Mouse (Mus musculus) gastrocnemius, adult 18-20 months (tissue): ENCODE measurements around the gene Eif5. TPM values are rescaled to one million over a fixed set of nuclear protein-coding genes. Genes with fewer than 3 reads are reported as not detected.
"Not testable (repeated sequence)": the region's sequence is repeated elsewhere in the genome, so short reads cannot be mapped to it uniquely, and the experiment has no call there.

Source experiments
- DNase-seq: peaks from one replicate; pipeline ENCODE4 v3.0.0; 2021; ENCODE audit warnings: low spot score
- long read RNA-seq, 2 experiments: library from polyadenylated mRNA; stranded (forward); transcript quantifications; one replicate each; pipeline ENCODE4 v2.0.0; 2021
- total RNA-seq, 2 experiments: library from RNA; stranded (reverse); gene quantifications; 2 replicates each; pipeline ENCODE4 v1.2.3; 2021

The Eif5 gene
- total RNA-seq: 100 to 1,000 TPM; 160 to 165 TPM
- long read RNA-seq, experiment 1, full-length matches to known transcripts: 259 of 346 reads
- long read RNA-seq, experiment 1, partial matches to known transcripts: 69 of 346 reads
- long read RNA-seq, experiment 1, other reads (novel, unspliced or antisense): 18 of 346 reads
- long read RNA-seq, experiment 2, full-length matches to known transcripts: 272 of 340 reads
- long read RNA-seq, experiment 2, partial matches to known transcripts: 55 of 340 reads
- long read RNA-seq, experiment 2, other reads (novel, unspliced or antisense): 13 of 340 reads

DNA sequence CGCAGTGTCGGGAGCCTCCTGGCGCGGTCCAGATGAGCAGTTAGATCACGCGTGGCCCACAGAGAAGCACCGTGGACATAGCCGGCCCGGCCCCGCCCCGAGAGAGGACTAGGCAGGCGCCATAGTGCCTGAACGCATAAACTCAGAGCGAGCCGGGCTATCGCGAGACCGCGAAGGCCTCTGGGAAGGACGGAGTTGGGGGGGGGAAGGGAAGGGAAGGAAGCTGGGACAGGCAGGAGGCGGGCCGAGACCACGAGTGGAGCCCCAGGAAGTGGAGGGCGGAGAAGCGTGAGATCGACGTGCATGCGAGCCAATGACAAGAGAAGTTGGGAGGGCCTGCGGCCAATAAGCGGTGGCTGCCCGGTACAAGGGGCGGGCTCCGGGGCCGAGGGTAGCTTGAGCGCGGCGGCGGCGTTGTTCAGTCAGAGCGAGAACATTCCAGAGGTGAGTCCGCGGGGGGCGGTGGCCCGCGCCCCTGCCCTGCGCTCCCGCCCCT is at the start of gene Eif5:
TSS of gene Eif5 (plus strand) at position 221 of the 496 bp plus-strand sequence.
- peak; percentile 100 for DNase-seq

DNA sequence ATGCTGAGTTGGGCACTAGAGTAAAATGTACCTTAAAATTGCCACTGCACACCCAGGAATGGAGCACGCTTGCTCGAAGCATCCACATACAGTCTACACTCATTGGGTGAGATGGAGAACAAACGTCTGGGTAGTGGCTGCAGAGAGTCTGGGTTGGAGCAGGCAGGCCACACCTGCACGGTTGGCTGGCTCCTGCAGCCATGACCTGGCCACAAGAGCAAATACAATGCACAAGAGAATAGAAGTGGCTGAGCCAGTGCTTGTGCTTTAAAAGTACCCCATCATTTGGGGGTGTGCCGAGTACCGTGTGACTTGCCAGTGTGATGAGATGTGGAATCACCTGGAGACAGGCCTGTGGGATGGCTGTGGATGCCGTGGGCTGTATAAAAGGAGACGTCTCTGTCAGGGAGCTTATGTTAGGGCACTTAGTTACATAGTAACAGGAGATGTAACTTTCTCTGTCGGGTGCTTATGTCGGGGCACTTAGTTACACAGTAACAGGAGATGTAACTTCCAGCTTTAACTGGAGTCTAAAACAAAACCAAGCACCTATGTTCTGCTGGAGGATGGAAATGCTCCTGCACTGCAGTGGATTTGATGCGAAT is 48.5 kb upstream of the Eif5 start:
- no peak for DNase-seq

- no peak for DNase-seq
Observed at GRCm38 (mm10) chr12:111494931-111495330, 42.9 kb upstream of the Eif5 start.

DNA sequence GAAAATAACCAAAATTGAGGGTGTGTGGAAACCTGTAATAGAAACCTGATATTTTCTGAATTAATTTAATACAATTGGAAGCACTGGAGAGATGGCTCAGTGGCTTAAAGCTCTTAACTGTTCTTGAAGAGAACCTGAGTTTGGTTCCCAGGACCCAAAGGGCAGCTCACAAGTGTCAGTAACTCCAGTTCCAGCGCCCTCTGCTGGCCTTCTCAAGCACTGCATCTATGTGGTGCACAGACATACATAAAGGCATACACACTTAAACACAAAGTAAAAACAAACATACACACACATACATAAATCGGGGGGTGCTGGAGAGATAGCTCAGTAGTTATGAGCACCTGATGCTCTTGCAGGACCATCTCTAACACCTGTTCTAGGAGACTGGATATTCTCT is 40.7 kb upstream of the Eif5 start:
- no peak for DNase-seq

DNA sequence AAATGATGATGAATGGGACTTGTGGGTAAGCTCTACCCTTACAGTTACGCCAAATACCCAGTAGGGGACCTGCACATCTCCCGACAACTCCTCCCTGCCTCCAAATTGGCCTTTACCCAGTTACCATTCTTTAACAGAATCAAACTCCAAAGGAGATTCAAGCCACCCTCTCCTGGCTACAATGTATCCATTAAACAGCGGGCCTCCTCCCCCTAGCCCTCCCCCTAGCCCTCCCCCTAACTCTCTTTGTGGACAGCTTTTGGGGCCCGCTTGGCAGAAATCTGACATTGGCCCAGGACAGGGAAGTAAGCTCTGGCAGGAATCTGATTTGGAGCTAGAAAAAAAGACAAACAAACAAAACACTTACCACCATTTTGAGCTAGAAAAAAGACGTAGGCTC is 38.2 kb upstream of the Eif5 start:
- no peak for DNase-seq

- no peak for DNase-seq
Observed at GRCm38 (mm10) chr12:111500725-111501124, 37.1 kb upstream of the Eif5 start.

- no peak for DNase-seq
Observed at GRCm38 (mm10) chr12:111503063-111503567, 34.7 kb upstream of the Eif5 start.

GRCm38 (mm10) chr12:111503571-111503970 is 34.2 kb upstream of the Eif5 start:
- DNase-seq: no peak

DNA sequence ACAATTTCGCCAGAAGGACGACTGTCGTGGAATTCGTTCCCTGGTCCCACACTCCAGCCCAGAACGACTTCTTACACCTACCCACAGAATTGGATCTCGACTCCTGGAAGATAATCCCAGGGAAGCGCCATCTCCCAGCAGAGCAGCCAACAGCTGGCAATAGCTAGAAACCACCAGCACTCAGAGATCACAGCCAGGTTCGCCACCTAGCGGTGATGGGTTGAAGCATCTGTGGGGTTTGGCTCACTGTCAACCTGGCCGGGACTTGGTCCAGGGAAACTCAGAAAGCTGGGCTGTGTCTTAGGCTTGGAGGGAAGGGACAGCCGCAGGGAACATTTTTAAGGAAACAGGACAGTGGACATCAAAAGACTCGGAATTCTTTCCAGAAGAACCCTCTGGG is 32.9 kb upstream of the Eif5 start:
- peak; percentile 96 for DNase-seq

- DNase-seq: no peak
Observed at GRCm38 (mm10) chr12:111507001-111507400, 30.8 kb upstream of the Eif5 start.

DNA sequence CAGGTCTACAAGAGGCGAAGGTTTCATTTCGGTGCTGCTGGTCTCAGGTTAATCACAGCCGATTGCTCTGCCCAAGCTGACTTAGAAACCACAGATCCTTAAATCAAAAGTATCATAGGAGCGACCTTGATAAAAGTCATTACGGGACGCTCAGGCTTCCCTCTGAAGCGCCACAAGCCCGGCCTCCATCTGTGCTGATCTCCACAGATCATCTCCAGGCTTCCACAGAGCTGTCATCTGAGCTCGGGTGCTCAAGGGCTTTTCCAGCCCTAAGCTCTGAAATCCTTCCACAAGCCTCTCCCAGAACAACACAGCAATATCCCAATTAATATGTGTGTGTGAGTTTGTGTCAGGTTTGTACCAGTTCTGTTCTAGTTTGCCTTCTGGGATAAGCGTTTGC is 29.9 kb upstream of the Eif5 start:
- DNase-seq: no peak

DNA sequence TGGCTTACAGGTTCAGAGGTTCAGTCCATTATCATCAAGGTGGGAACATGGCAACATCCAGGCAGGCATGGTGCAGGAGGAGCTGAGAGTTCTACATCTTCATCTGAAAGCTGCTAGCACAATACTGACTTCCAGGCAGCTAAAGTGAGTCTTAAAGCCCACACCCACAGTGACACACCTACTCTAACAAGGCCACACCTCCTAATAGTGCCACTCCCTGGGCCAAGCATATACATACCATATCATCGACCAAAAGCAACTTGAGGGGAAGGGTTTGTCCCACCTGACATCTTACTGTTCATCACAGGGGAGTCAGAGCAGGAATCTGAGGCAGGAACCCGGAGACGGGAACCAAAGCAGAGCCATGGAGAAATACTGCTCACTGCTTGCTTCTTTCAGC is 29.4 kb upstream of the Eif5 start:
- not testable (repeated sequence) for DNase-seq

- no peak for DNase-seq
Observed at GRCm38 (mm10) chr12:111512572-111513063, 25.2 kb upstream of the Eif5 start.

- DNase-seq: no peak
Observed at GRCm38 (mm10) chr12:111513673-111514072, 24.1 kb upstream of the Eif5 start.

DNA sequence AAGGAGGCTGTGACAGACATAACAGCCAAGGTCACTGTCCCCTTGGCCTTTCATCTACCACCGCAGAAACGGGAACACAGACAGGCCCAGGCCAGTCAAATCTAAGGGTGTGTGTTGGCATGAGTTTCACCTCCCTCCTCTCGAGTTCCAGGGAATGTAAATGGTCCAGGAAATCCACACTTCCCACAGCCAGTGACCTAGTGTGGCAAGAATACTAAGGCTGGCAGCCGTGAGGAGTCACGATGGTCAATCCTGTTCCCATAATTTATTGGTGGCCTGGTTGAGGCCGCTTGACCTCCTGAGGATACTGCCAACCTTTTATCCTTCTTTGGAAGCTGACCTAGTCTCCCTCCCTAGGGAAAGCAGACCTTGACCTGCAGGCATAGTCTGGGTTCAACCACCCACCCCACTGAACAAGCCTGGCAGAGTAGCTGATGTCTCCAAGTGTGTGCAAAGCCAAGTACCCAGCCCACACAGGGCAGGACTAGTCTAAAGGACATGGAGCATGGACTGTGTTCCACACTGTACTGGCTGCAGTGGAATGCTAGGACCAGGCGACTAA is 23.5 kb upstream of the Eif5 start:
- DNase-seq: no peak

DNA sequence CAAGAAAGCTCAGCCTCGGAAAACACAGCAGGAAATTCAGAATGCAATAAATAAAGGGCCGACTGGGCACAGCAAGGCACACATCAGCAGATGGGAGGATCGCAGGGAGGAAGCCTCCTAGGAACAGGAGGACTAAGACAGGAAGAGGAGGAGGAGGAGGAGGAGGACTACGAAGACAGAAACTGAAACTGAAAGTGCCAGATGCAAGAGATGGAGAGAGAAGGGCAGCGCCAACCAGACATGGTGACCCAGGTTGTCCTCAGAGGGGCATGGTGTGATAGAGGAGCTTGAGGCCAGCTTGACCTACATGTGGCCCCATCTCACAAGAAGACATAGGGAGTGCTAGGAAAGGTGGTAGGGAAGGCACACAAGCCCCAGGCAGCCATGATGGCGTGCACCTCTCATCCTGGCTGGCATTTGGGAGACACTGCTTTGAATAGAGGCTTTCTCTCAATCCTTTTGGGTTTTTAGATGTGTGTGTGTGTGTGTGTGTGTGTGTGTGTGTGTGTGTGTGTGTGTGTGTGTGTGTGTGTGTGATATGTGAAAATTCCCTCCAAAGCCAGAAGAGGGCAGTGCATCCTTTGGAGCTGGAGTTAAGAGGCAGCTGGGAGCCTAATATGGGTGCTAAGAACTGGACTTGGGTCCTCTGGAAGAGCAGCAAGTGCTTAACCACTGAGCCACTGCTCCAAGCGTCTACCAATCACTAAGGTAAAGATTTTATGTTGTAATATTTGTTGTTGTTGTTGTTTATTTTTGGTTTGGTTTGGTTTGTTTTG is 22.8 kb upstream of the Eif5 start:
- no peak for DNase-seq

DNA sequence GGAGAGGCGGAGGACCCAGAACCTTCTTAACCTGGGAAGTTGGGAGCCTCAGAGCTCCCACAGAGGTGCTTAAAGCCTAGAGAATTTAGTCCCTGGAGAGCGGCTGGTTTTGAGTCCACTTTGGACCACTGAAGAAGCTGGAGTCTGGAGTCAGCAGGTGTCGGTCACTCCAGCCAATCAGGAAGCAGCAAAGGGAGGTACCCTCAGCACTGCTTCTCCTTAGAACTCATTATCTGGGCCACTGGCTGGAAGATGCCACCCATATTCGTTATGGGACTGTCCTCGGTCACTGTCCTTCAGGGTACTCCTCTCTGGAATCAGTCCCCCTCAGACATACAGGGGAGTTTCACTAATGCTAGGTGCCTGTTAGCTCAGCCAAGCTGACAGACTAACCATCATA is 21.9 kb upstream of the Eif5 start:
- DNase-seq: no peak

DNA sequence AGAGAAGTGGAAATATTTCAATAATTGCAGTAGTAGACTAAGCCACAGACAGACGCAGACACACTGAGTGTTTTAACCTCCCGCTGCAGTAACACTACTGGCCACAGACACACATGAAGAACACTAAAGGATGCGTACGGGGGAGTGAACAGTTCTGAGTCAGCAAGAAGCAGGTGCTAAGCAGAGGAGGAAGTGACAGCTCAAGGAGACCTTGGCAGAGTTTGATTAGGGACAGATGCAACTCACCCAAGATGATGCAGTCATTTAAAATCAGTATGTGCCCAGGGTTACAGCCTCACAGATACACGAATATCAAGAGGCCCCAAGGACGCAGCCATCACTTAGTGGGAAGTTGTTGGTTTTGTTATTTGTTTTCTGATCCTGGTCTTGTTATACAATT is 21.0 kb upstream of the Eif5 start:
- no peak for DNase-seq

- no peak for DNase-seq
Observed at GRCm38 (mm10) chr12:111517901-111518300, 19.9 kb upstream of the Eif5 start.

DNA sequence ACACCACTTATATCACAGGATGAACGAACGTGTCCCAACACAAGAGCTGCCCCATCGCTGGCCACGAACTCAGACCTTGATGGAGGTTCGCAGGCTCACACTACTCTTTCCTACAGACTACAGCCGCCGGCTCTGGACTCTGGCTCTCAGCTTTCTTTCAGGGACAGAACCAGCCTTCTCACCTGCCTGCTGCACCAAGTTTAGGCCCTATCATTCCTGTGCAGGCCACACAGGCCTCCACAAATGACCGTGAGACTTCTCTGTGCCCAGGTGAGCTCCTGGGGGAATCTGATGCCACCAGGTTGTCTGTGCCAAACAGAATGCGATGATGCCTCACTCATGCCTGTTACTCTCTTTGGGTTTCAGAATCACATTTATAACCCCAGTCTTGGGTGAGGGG is 19.4 kb upstream of the Eif5 start:
- DNase-seq: no peak

DNA sequence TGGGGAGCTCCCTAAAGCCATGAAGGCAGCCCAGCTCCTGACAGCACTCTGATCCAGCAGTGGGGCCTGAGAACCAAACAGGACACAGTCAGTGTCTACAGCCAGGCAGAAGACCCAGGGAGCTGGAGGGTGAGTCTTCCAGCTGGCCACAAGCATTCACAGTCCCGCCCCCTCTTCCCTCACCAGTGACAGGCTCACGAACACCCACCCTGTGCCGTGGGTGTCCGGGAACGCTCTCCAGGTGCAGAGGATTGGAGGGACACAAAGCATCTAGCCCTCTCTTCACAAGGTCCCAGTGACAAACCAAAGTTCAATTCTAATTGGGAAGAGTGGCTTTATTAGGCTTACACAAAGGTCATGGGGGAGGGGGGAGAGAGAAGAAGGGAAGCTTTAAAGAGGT is 18.0 kb upstream of the Eif5 start:
- no peak for DNase-seq

- no peak for DNase-seq
Observed at GRCm38 (mm10) chr12:111520994-111521393, 16.8 kb upstream of the Eif5 start.
